26 mouse cellular contexts compared by ENCODE assay signal in the genomic region with DNA sequence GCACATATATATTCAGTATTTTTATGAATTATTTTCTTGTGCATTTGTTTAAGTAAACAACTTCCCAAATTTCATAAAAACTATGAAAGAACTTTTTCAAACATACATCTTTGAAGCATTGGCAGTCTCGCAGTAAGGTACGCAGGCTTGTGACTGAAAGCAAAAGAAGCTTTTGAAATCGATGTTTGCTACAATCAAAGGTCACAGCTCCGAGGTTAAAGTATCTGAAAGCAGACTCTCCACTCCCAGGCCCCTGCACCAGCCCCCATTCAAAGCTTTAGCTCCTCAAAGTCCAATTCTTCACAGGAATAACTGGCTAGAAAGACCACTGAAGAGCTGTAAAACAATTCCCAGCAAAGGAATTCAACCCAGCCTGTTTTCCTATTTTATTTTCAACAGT. TPM values are rescaled to one million over a fixed set of nuclear protein-coding genes. Genes with fewer than 3 reads are reported as not detected.
"Had no signal": no experiment of that assay in that cellular context is flagged by ENCODE, and none has a peak within 500 bp of the region (broad histone marks: within the 10 kb centered on the region; RNA-seq: fewer than 3 reads in every experiment).

No protein-coding gene starts in this region.

- H3K4me2 ChIP-seq: heart, embryonic 12.5 days; hindbrain, embryonic 12.5 days; hindbrain, embryonic 14.5 days; intestine, embryonic 15.5 days; limb, embryonic 13.5 days; limb, embryonic 15.5 days had no signal

- H3K36me3 ChIP-seq: intestine, embryonic 15.5 days had no signal

- H3K27me3 ChIP-seq: heart, embryonic 12.5 days; hindbrain, embryonic 12.5 days; intestine, embryonic 15.5 days; limb, embryonic 13.5 days; limb, embryonic 15.5 days had no signal

- H3K4me1 ChIP-seq: heart, embryonic 10.5 days; hindbrain, embryonic 12.5 days; intestine, embryonic 15.5 days; limb, embryonic 13.5 days; limb, embryonic 15.5 days had no signal

- ATAC-seq: forebrain, embryonic 16.5 days; hindbrain, embryonic 16.5 days; intestine, postnatal 0 days had no signal

- DNase-seq: gastrocnemius, adult 2 months; gastrocnemius, postnatal 10 days; gastrocnemius, postnatal 25 days; heart, adult 18-20 months; heart, postnatal 10 days; heart, postnatal 4 days; kidney, adult 8-10 months; kidney, postnatal 10 days; kidney, postnatal 25 days; kidney, postnatal 4 days; left cerebral cortex, postnatal 4 days had no signal

- H3K27ac ChIP-seq: gastrocnemius, adult 2 months; heart, embryonic 10.5 days; hindbrain, embryonic 10.5 days; hindbrain, embryonic 12.5 days; hindbrain, embryonic 14.5 days; intestine, embryonic 15.5 days; layer of hippocampus, adult 2 months; left cerebral cortex, adult 2 months; limb, embryonic 13.5 days; limb, embryonic 15.5 days had no signal

- H3K9me3 ChIP-seq: heart, embryonic 10.5 days; heart, embryonic 12.5 days; hindbrain, embryonic 10.5 days; hindbrain, embryonic 12.5 days; intestine, embryonic 15.5 days; limb, embryonic 13.5 days; limb, embryonic 15.5 days had no signal

- H3K4me3 ChIP-seq: gastrocnemius, adult 2 months; heart, embryonic 10.5 days; heart, embryonic 12.5 days; hindbrain, embryonic 10.5 days; hindbrain, embryonic 12.5 days; intestine, embryonic 15.5 days; layer of hippocampus, adult 2 months; left cerebral cortex, adult 2 months; limb, embryonic 13.5 days; limb, embryonic 15.5 days had no signal

- H3K9ac ChIP-seq: heart, embryonic 12.5 days; hindbrain, embryonic 12.5 days; hindbrain, embryonic 14.5 days; intestine, embryonic 15.5 days; limb, embryonic 13.5 days; limb, embryonic 15.5 days had no signal

RNA-seq across cellular contexts. Expression of a gene that starts 8.9 kb away (rescaled TPM):
- total RNA-seq: granulocyte monocyte progenitor cell, adult 5-6 weeks had no signal
- polyA plus RNA-seq: inflammation-experienced regulatory T-cells, adult 6 months had no signal
